Mouse (Mus musculus) yolk sac, embryonic 10.5 days (tissue): Measurements from ENCODE around the gene Kcnk5.

Experiments
- DNase-seq: peaks from one replicate; pipeline ENCODE4 v3.0.0-alpha.2; 2017; ENCODE audit warnings: low spot score

Kcnk5 gene

GRCm38 (mm10) chr14:20181466-20181921 is at the start of gene Kcnk5:
Kcnk5 (minus strand) TSS chr14:20181809.
- peak; percentile 93 for DNase-seq

GRCm38 (mm10) chr14:20230063-20230491 is 48.5 kb upstream of the Kcnk5 start:
- DNase-seq, result peak; percentile 44

GRCm38 (mm10) chr14:20229437-20229836 is 47.8 kb upstream of the Kcnk5 start:
- no peak for DNase-seq

- DNase-seq, result no peak
Measured at GRCm38 (mm10) chr14:20228336-20228735, 46.7 kb upstream of the Kcnk5 start.

- no peak for DNase-seq
Measured at GRCm38 (mm10) chr14:20226982-20227381, 45.4 kb upstream of the Kcnk5 start.

- DNase-seq, result no peak
Measured at GRCm38 (mm10) chr14:20226488-20226887, 44.9 kb upstream of the Kcnk5 start.

- no peak for DNase-seq
Measured at GRCm38 (mm10) chr14:20225525-20225924, 43.9 kb upstream of the Kcnk5 start.

- DNase-seq, result no peak
Measured at GRCm38 (mm10) chr14:20224576-20225218, 43.1 kb upstream of the Kcnk5 start.

- no peak for DNase-seq
Measured at GRCm38 (mm10) chr14:20224163-20224562, 42.6 kb upstream of the Kcnk5 start.

GRCm38 (mm10) chr14:20223253-20223652 is 41.6 kb upstream of the Kcnk5 start:
- no peak for DNase-seq

GRCm38 (mm10) chr14:20221083-20221482 is 39.5 kb upstream of the Kcnk5 start:
- no peak for DNase-seq

- no peak for DNase-seq
Measured at GRCm38 (mm10) chr14:20219849-20220248, 38.2 kb upstream of the Kcnk5 start.

- DNase-seq, result no peak
Measured at GRCm38 (mm10) chr14:20217299-20217864, 35.8 kb upstream of the Kcnk5 start.

- DNase-seq, result no peak
Measured at GRCm38 (mm10) chr14:20216561-20217298, 35.1 kb upstream of the Kcnk5 start.

- no peak for DNase-seq
Measured at GRCm38 (mm10) chr14:20215826-20216225, 34.2 kb upstream of the Kcnk5 start.

GRCm38 (mm10) chr14:20214125-20214524 is 32.5 kb upstream of the Kcnk5 start:
- no peak for DNase-seq

GRCm38 (mm10) chr14:20211754-20212601 is 30.4 kb upstream of the Kcnk5 start:
- no peak for DNase-seq

GRCm38 (mm10) chr14:20209926-20210325 is 28.3 kb upstream of the Kcnk5 start:
- no peak for DNase-seq

GRCm38 (mm10) chr14:20208435-20208834 is 26.8 kb upstream of the Kcnk5 start:
- peak; percentile 79 for DNase-seq

- DNase-seq, result no peak
Measured at GRCm38 (mm10) chr14:20205747-20206146, 24.1 kb upstream of the Kcnk5 start.

- DNase-seq, result no peak
Measured at GRCm38 (mm10) chr14:20203301-20203700, 21.7 kb upstream of the Kcnk5 start.

- DNase-seq, result peak; percentile 49
Measured at GRCm38 (mm10) chr14:20202655-20203181, 21.1 kb upstream of the Kcnk5 start.
